Mouse (Mus musculus) stomach, embryonic 14.5 days (tissue): ENCODE measurements around the gene Zbtb38. TPM values are rescaled to one million over a fixed set of nuclear protein-coding genes. Genes with fewer than 3 reads are reported as not detected.

Source experiments
- ATAC-seq: fragments of 200-750 bp; cut with Nextera tagmentation; 2 replicates; pipeline ENCODE4 v1.8.0; 2017; ENCODE audit warnings: low read depth, moderate TSS enrichment; ENCODE audit not compliant: insufficient number of reproducible peaks, insufficient read depth, low FRiP score
- H3K27ac ChIP-seq: fragments of 300-500 bp; sonication (generic); 2 replicates; pipeline ENCODE4 v1.5.1; 2014; ENCODE audit warnings: mild to moderate bottlenecking, low read length, moderate library complexity, mixed read lengths
- H3K27me3 ChIP-seq: fragments of 300-500 bp; sonication (generic); 2 replicates; pipeline ENCODE4 v1.6.1; 2014; ENCODE audit warnings: low read length, control low read depth, mixed read lengths; ENCODE audit not compliant: control insufficient read depth, insufficient read depth
- H3K36me3 ChIP-seq: fragments of 300-500 bp; sonication (generic); 2 replicates; pipeline ENCODE4 v1.6.1; 2014; ENCODE audit warnings: mild to moderate bottlenecking, control low read depth, low read length, moderate library complexity, mixed read lengths; ENCODE audit not compliant: control insufficient read depth, insufficient read depth
- H3K4me1 ChIP-seq: fragments of 300-500 bp; sonication (generic); 2 replicates; pipeline ENCODE4 v1.6.1; 2014; ENCODE audit warnings: low read length, control low read depth, mixed read lengths; ENCODE audit not compliant: control insufficient read depth, insufficient read depth
- H3K4me2 ChIP-seq: fragments of 300-500 bp; sonication (generic); replicated peaks from 2 replicates; pipeline ENCODE4 v1.6.1; 2014; ENCODE audit warnings: low read depth, low read length, control low read depth
- H3K4me3 ChIP-seq: fragments of 300-500 bp; sonication (generic); 2 replicates; pipeline ENCODE4 v1.5.1; 2014; ENCODE audit warnings: low read depth, low read length, control low read depth
- H3K9ac ChIP-seq: fragments of 300-500 bp; sonication (generic); replicated peaks from 2 replicates; pipeline ENCODE4 v1.6.1; 2014; ENCODE audit warnings: low read depth, mild to moderate bottlenecking, control low read depth, low read length, moderate library complexity, mixed read lengths
- H3K9me3 ChIP-seq: fragments of 300-500 bp; sonication (generic); 2 replicates; pipeline ENCODE4 v1.6.1; 2016; ENCODE audit warnings: low read depth, low read length, control low read depth; ENCODE audit not compliant: control insufficient read depth
- WGBS: fragments of 180-500 bp; shearing (Covaris S2); extraction: QIAGEN DNeasy Blood & Tissue Kit; methylation state at CpG from one replicate; pipeline ENCODE4 v1.1.7; 2014; 5-methylcytosine and 5-hydroxymethylcytosine counted together
- polyA plus RNA-seq: library from polyadenylated mRNA; unstranded; fragments of >200 nt; fragmentation: Nextera tagmentation; extraction: Ambion mirVana; gene quantifications from 2 replicates; pipeline ENCODE4 v1.2.1, GENCODE M21; 2014

The Zbtb38 gene
- polyA plus RNA-seq, 1 experiment from 2014 or later = 23.0 TPM

DNA sequence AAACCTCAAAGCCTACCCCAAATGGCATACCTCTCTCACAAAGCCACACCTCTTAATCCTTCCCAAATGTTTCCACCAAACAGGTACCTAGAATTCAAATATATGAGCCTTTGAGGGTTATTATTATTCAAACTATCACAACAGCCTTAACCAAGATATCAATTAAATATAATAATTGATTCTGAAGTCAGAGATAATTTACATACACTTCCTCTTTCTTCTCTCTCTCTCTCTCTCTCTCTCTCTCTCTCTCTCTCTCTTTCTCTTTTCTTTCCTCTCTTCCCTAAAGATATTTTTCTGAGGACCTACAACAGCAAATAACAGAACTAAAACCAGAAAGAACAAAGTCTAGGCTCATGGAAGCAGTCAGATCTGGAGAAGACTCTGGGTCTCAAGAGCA lies 15.2 kb upstream of the Zbtb38 start:
- no peak for ATAC-seq
- no peak overlapping the region for H3K9ac ChIP-seq

DNA sequence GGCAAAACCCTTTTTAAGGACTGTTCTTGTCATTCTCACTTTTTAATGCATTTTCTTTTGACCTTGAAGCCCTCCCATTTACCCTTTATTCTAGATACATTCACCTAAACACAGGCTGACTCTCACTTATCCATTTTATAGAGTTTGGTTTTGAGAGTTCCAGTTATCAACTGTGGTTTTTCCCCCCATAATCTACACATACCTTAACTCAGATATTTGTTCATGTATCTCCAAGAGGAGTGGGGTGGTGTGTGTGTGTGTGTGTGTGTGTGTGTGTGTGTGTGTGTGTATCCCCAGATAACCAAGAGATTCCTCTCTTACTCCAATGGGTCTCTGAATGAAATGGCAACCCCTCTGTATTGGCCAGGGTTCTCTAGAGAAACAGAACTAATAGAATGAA lies 13.4 kb upstream of the Zbtb38 start:
- Histone ChIP-seq H3K9ac (no peak overlapping the region), H3K36me3 (no peaks in the 10 kb centered on the region), H3K4me1 (no peaks in the 10 kb centered on the region), H3K9me3 (no peaks in the 10 kb centered on the region), H3K4me2 (no peak overlapping the region), H3K4me3 (no peak overlapping the region), H3K27ac (no peak overlapping the region), H3K27me3 (no peaks in the 10 kb centered on the region)
- ATAC-seq = no peak

More for the DNA sequence above, 15.2 kb upstream of the Zbtb38 start:
- Histone ChIP-seq H3K27me3 (no peaks in the 10 kb centered on the region), H3K27ac (no peak overlapping the region), H3K4me3 (no peak overlapping the region), H3K4me1 (no peaks in the 10 kb centered on the region), H3K36me3 (no peaks in the 10 kb centered on the region), H3K9me3 (no peaks in the 10 kb centered on the region), H3K4me2 (no peak overlapping the region)

DNA sequence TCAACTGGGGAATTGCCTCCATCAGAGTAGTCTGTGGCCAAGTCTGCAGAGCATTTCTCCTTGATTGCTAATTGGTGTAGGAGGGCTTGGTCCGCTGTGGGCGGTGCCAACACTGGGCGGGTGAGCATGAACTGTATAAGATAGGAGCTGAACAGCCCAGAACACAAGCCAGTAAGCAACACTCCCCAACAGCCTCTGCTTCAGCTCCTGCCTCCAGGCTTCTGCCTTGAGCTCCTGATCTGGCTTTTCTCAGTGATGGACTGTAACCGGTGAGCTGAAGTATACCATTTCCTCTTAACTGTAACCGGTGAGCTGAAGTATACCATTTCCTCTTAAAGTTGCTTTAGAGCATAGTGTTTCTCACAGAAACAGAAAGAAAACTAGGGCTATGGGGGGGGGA lies 12.8 kb upstream of the Zbtb38 start:
- Histone ChIP-seq H3K4me3 (no peak overlapping the region), H3K9me3 (no peaks in the 10 kb centered on the region), H3K9ac (no peak overlapping the region), H3K4me1 (no peaks in the 10 kb centered on the region), H3K27me3 (no peaks in the 10 kb centered on the region), H3K27ac (no peak overlapping the region), H3K4me2 (no peak overlapping the region), H3K36me3 (no peaks in the 10 kb centered on the region)
- WGBS = 46% methylated on average over 5 of the region's 5 CpGs
- 0 out of 2 replicates have a peak, but pooled peaks have one; percentile 53 for ATAC-seq

DNA sequence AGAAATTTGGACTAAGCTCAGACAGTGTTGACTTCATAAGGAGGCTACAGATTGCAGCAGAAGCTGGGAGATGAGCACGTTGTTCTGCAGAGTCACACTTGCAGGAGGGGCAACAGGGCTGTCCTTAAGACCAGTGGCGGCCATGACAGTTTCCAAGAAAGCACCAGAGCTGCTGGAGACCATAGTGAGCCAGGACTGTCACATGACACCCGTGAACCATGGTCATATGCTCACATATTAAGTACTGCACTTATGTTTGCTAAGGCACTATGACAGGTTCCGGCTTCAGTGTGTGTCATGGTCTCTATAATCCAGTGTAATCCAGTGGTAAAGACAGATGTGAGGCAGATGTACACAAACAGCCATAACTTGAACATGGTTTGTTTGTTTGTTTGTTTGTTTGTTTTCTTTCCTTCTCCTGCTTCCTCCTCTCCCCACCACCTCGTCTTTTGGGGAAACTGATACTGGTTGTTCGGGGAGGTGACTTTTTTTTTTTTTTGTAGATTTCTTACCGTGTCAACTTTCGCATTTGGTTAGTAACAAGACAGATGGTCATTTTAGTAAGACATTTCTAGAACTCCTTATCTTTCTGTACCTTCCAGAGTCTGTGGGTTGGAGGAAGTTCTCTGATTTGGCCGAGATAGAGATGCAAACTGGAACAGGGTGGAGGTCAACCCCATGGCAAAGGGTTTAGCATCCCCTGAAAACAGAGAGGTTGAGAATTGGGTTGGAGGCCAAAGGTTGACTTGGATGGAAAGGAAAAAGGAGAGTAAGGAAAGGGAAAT lies 11.4 kb upstream of the Zbtb38 start:
- no peak overlapping the region for H3K4me3 ChIP-seq
- H3K4me2 ChIP-seq = no peak overlapping the region
- H3K9ac ChIP-seq = no peak overlapping the region
- H3K4me1 ChIP-seq = no peaks in the 10 kb centered on the region
- H3K27ac ChIP-seq = no peak overlapping the region
- no peaks in the 10 kb centered on the region for H3K27me3 ChIP-seq
- no peak for ATAC-seq
- WGBS = 80% methylated on average over 9 of the region's 9 CpGs
- no peaks in the 10 kb centered on the region for H3K9me3 ChIP-seq
- H3K36me3 ChIP-seq = no peaks in the 10 kb centered on the region

DNA sequence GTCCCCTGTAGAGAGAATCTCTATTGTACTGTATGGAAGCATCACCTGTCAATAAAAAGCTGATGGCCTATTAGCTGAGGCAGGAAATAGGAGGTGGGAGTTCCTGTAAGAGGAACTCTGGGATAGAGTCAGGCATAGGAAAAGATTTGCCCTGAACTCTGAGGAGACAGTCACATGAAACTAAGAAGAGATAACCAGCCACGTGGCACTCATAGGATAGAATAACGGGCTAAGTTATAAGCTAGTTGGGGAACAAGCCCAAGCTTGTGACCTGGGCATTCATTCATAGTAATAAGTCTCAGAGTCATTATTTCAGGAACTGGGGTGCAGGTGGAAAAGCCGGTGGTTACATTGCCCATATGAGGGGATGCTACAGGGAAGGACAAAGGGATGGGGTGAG lies 10.4 kb upstream of the Zbtb38 start:
- ATAC-seq = no peak
- H3K9me3 ChIP-seq = no peaks in the 10 kb centered on the region
- 76% methylated on average over 3 of the region's 3 CpGs for WGBS
- no peak overlapping the region for H3K4me3 ChIP-seq
- no peak overlapping the region for H3K27ac ChIP-seq
- H3K4me1 ChIP-seq = peaks cover 3% of the 10 kb centered on the region; the same call in 1 of the 2 replicates
- no peak overlapping the region for H3K9ac ChIP-seq
- no peak overlapping the region for H3K4me2 ChIP-seq
- H3K36me3 ChIP-seq = no peaks in the 10 kb centered on the region
- no peaks in the 10 kb centered on the region for H3K27me3 ChIP-seq

DNA sequence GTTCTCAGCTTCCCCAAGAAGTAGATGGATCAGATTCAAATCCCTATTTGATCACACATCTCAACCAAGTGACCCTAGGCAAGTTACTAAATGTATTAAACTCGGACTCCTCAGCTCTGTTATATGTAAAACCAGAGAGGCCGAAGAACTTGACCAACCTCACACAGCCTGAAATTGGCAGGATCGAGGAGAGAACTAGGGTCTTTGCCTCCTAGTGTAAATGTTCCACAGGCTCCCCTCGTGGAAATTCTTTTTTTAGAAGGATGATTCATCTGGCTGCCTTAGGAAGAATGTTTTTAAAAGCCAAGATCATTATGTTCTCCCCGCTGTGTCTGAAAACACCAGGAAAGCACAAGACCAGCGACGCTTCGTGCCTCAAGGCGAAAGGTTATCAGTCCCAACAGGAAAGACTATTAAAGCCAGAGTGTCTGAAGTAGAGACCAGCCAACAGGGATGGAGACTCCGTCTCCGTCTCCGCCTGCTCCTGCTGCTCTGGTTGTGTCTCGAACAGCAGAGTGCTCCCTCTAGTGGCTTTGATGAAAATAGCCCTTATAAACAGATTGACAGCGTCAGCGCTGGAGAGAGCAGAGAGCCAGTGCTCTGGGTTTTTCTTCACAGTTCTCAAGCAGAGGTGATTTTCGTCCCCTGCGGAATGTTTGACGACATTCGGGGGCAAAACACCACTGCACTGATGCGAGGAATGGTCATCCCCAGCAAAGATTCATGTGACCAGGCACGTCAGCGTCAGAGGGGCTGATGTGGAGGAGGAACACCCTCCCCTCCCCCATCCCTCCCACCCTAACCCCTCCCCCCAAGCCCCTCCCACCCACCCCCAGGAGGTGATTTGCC lies 6.3 kb upstream of the Zbtb38 start:
- Histone ChIP-seq H3K4me3 (0 out of 2 replicates have a peak overlapping the region, but pooled peaks have one; percentile 6), H3K36me3 (no peaks in the 10 kb centered on the region), H3K9ac (0 out of 2 replicates have a peak overlapping the region, but pooled peaks have one; percentile 7), H3K4me2 (peak overlapping the region; percentile 29), H3K4me1 (peaks cover 3% of the 10 kb centered on the region; the same call in 1 of the 2 replicates), H3K9me3 (no peaks in the 10 kb centered on the region), H3K27me3 (no peaks in the 10 kb centered on the region), H3K27ac (no peak overlapping the region)
- 9% methylated on average over 22 of the region's 22 CpGs for WGBS
- ATAC-seq = peak; percentile 92

DNA sequence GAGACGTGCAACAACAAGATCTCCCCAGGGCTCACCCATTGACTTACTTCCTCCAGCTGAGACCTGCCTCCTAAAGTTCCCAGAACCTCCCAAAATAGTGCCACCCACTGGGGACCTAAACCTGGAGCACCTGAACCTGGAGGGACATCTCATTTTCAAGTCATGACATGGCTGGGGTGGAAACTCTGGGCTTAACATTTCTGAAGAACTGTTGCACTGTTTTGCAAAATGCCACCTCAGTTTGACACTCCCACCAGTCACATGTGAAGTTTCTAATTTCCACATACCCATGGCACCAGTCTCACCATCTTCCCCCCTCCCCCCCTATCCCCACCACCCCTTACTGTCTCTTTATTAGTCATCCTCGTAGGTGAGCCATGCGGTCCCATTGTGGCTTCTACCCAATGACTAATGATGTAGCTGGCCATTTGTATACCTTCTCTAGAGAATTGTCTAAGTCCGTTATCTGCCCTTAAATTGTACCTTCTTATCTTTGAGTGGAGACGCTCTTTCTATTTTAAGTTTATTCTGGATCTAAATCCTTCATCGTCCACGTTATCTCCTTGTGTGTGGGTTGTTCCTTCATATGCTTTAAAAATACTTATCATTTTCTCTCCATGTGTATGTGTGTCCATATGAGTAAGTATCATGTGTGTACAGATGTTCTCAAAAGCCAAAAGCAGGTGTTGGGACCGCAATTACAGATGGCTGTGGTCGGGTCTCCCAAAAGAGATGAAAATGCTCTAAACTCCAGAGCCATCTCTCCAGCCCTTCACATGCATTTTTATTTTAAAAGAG lies 4.2 kb upstream of the Zbtb38 start:
- 83% methylated on average over 9 of the region's 9 CpGs for WGBS

DNA sequence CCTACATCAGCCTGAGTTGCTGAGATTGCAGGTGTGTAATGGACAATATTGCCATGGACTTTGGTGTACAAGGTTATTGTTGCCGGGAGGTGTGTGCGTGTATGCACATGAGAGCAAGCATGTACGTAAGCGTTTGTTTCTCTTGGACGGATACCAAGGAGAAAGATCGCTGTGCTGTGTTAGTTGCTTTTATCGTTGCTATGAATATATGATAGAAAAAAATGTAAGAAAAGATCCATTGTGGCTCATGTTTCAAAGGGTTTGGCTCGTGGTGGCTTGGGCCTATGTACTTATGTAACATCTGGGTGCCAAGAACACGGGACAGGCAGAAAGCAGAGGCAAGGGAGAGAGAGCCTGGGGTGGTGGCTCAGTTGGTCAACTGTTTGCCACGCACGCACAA lies 3.1 kb upstream of the Zbtb38 start:
- no peak overlapping the region for H3K4me2 ChIP-seq
- peaks cover 10% of the 10 kb centered on the region; the same call in 1 of the 2 replicates for H3K4me1 ChIP-seq
- no peaks in the 10 kb centered on the region for H3K27me3 ChIP-seq
- H3K9ac ChIP-seq = no peak overlapping the region
- H3K36me3 ChIP-seq = no peaks in the 10 kb centered on the region
- H3K4me3 ChIP-seq = no peak overlapping the region
- ATAC-seq = no peak
- no peaks in the 10 kb centered on the region for H3K9me3 ChIP-seq
- WGBS = 82% methylated on average over 11 of the region's 11 CpGs
- H3K27ac ChIP-seq = no peak overlapping the region

More for the DNA sequence above, 4.2 kb upstream of the Zbtb38 start:
- no peaks in the 10 kb centered on the region for H3K9me3 ChIP-seq
- no peak overlapping the region for H3K27ac ChIP-seq
- no peaks in the 10 kb centered on the region for H3K27me3 ChIP-seq
- peaks cover 10% of the 10 kb centered on the region; the same call in 1 of the 2 replicates for H3K4me1 ChIP-seq
- H3K4me2 ChIP-seq = no peak overlapping the region
- no peak overlapping the region for H3K9ac ChIP-seq
- H3K36me3 ChIP-seq = no peaks in the 10 kb centered on the region
- no peak for ATAC-seq
- H3K4me3 ChIP-seq = no peak overlapping the region
